Mouse (Mus musculus): ENCODE measurements around the gene Rfng.

- TF ChIP-seq CTCF (conservative IDR thresholded peaks at IDR 0.05; ENCODE audit: low read length) (no peak), POU5F1 (IDR thresholded peaks at IDR 0.05; ENCODE audit: borderline replicate concordance, low read length) (no peak)
Observed at GRCm38 (mm10) chr11:120784064-120784791, at the start of gene Rfng, which contains the start of gene Gps1.
